Comparison of ENCODE assay signal across 21 mouse cellular contexts in genomic region chr14:61889626-61890025, GRCm38 (mm10).
DNase-seq lines count a peak whose midpoint lies in the region; ATAC-seq and TF ChIP-seq lines count a peak whose summit lies in the region.
"Had no signal": no experiment of that assay in that cellular context is flagged by ENCODE, and none has a peak within 500 bp of the region (broad histone marks: within the 10 kb centered on the region; RNA-seq: fewer than 3 reads in every experiment).

No protein-coding gene starts in this region.

- no peak for TF ChIP-seq CTCF in gastrocnemius, adult 2 months (IDR thresholded peaks at IDR 0.05)

- WGBS in heart, embryonic 11.5 days (ENCODE audit: insufficient replicate concordance): 58% methylated on average over 8 of the region's 8 CpGs

- H3K27me3 ChIP-seq in heart, embryonic 11.5 days (ENCODE audit: control insufficient read depth, insufficient read depth, low read length): peaks cover 6% of the 10 kb centered on the region
- H3K27me3 ChIP-seq: CH12.LX; embryonic facial prominence, embryonic 15.5 days; intestine, embryonic 15.5 days had no signal

- H3K27ac ChIP-seq in gastrocnemius, adult 2 months: peak overlapping the region; percentile 89
- H3K27ac ChIP-seq in heart, embryonic 11.5 days (ENCODE audit: low read depth, low read length): no peak overlapping the region
- peak overlapping the region; percentile 36; the same call in 1 of the 2 replicates for H3K27ac ChIP-seq in ES-E14 (ENCODE audit: insufficient read depth, low read depth, low read length, poor library complexity, severe bottlenecking)
- H3K27ac ChIP-seq: embryonic facial prominence, embryonic 15.5 days; forebrain, embryonic 10.5 days; hindbrain, embryonic 10.5 days; hindbrain, embryonic 14.5 days; intestine, embryonic 15.5 days had no signal

- H3K36me3 ChIP-seq in heart, embryonic 11.5 days (ENCODE audit: control insufficient read depth, insufficient read depth, low read length): no peaks in the 10 kb centered on the region
- no peaks in the 10 kb centered on the region for H3K36me3 ChIP-seq in ES-E14 (ENCODE audit: control insufficient read depth, insufficient read depth, low read length, poor library complexity, severe bottlenecking)
- H3K36me3 ChIP-seq: embryonic facial prominence, embryonic 15.5 days; forebrain, embryonic 10.5 days; hindbrain, embryonic 10.5 days; intestine, embryonic 15.5 days had no signal

- intact Hi-C loops in gastrocnemius, adult 2 months (cut with DNase I): loop anchor here (10.0 kb wide), 1 partner anchor 315 kb away; no protein-coding TSS in a partner anchor
- intact Hi-C loops in heart, postnatal 36 days (cut with DNase I): no loop called here

- DNase-seq in gastrocnemius, adult 2 months: peak; percentile 55
- no peak for DNase-seq in gastrocnemius, postnatal 4 days (ENCODE audit: low spot score in 2 of 2)
- DNase-seq in heart, adult 18-20 months: peak; percentile 25
- no peak for DNase-seq in ES-E14 (ENCODE audit: low read depth, low spot score)
- DNase-seq in heart, postnatal 36 days: peak; percentile 4 to 15
- no peak for DNase-seq in left cerebral cortex, adult 18-20 months (ENCODE audit: low spot score in 2 of 2)
- DNase-seq: adrenal gland, adult 8-10 months; cerebellum, adult 11 months; cerebellum, adult 8-10 months; cerebellum, postnatal 14 days; embryo, embryonic 11 days; kidney, adult 18-20 months had no signal

- H3K4me1 ChIP-seq in heart, embryonic 11.5 days (ENCODE audit: control insufficient read depth, insufficient read depth, low read length): no peaks in the 10 kb centered on the region
- no peaks in the 10 kb centered on the region for H3K4me1 ChIP-seq in ES-E14 (ENCODE audit: control insufficient read depth in 2 of 2, insufficient read depth in 2 of 2, low read length in 2 of 2, poor library complexity in 1 of 2)
- H3K4me1 ChIP-seq: hindbrain, embryonic 10.5 days; intestine, embryonic 15.5 days had no signal

- H3K4me2 ChIP-seq in heart, embryonic 11.5 days: no peak overlapping the region
- H3K4me2 ChIP-seq: embryonic facial prominence, embryonic 15.5 days; hindbrain, embryonic 14.5 days; intestine, embryonic 15.5 days had no signal

- H3K9me3 ChIP-seq in heart, embryonic 11.5 days (replicated peaks; ENCODE audit: control insufficient read depth, low read length): no peaks in the 10 kb centered on the region
- no peaks in the 10 kb centered on the region for H3K9me3 ChIP-seq in ES-E14 (ENCODE audit: control insufficient read depth, insufficient read depth, low read depth, low read length)
- H3K9me3 ChIP-seq: embryonic facial prominence, embryonic 15.5 days; forebrain, embryonic 10.5 days; hindbrain, embryonic 10.5 days; intestine, embryonic 15.5 days had no signal

- H3K9ac ChIP-seq in heart, embryonic 11.5 days (ENCODE audit: low read depth, low read length): no peak overlapping the region
- H3K9ac ChIP-seq in ES-E14 (ENCODE audit: insufficient read depth, low read depth, low read length, poor library complexity, severe bottlenecking): no peak overlapping the region
- H3K9ac ChIP-seq: embryonic facial prominence, embryonic 15.5 days; hindbrain, embryonic 14.5 days; intestine, embryonic 15.5 days had no signal

- no peak for ATAC-seq in heart, embryonic 11.5 days (replicated peaks; ENCODE audit: insufficient number of reproducible peaks, low FRiP score, low TSS enrichment)
- ATAC-seq: forebrain, embryonic 14.5 days; intestine, embryonic 15.5 days had no signal

- peak overlapping the region; percentile 36 for H3K4me3 ChIP-seq in gastrocnemius, adult 2 months
- no peak overlapping the region for H3K4me3 ChIP-seq in heart, embryonic 11.5 days (ENCODE audit: low read depth, low read length)
- no peak overlapping the region for H3K4me3 ChIP-seq in ES-E14 (ENCODE audit: insufficient read depth in 1 of 2, low read depth in 1 of 2, low read length in 2 of 2, poor library complexity in 1 of 2, severe bottlenecking in 1 of 2)
- H3K4me3 ChIP-seq: embryonic facial prominence, embryonic 15.5 days; erythroblast, embryonic 14.5 days; forebrain, embryonic 10.5 days; hindbrain, embryonic 10.5 days; intestine, embryonic 15.5 days had no signal

- in situ Hi-C loops in ES-E14 (cut with MboI; ENCODE audit: low sequenced_read_pairs in 2 of 2, unreplicated experiment in 2 of 2): no loop called here

TF ChIP-seq in ES-E14, 5 proteins besides CTCF, POLR2A, EP300 and RAD21:
- no peak for TF ChIP-seq HCFC1 (IDR thresholded peaks at IDR 0.05; ENCODE audit: borderline replicate concordance, insufficient read depth, low read length)
- no peak for TF ChIP-seq ZNF384 (IDR thresholded peaks at IDR 0.05; ENCODE audit: low read depth, low read length)
- no peak for TF ChIP-seq MAFK (IDR thresholded peaks at IDR 0.05; ENCODE audit: insufficient read depth, low read depth, low read length)
- TF ChIP-seq ZC3H11A (IDR thresholded peaks at IDR 0.05; ENCODE audit: borderline replicate concordance, low read depth, low read length): no peak
- no peak for TF ChIP-seq CHD2 (IDR thresholded peaks at IDR 0.05; ENCODE audit: low read depth, low read length)

Comparison
In these comparisons a context has a peak if more than half of its experiments do, and no peak if none do; other contexts are left out.
1. DNase-seq: peak in gastrocnemius, adult 2 months (single experiment), heart, adult 18-20 months (2 of 2) and heart, postnatal 36 days (2 of 2); none in gastrocnemius, postnatal 4 days (0 of 2), ES-E14 (single experiment) and left cerebral cortex, adult 18-20 months (0 of 2).